Mouse (Mus musculus): Measurements from ENCODE around the gene Rnf150. TPM values are rescaled to one million over a fixed set of nuclear protein-coding genes. Genes with fewer than 3 reads are reported as not detected.

The Rnf150 gene
- total RNA-seq, 1 experiment, result 0.09 TPM

DNA sequence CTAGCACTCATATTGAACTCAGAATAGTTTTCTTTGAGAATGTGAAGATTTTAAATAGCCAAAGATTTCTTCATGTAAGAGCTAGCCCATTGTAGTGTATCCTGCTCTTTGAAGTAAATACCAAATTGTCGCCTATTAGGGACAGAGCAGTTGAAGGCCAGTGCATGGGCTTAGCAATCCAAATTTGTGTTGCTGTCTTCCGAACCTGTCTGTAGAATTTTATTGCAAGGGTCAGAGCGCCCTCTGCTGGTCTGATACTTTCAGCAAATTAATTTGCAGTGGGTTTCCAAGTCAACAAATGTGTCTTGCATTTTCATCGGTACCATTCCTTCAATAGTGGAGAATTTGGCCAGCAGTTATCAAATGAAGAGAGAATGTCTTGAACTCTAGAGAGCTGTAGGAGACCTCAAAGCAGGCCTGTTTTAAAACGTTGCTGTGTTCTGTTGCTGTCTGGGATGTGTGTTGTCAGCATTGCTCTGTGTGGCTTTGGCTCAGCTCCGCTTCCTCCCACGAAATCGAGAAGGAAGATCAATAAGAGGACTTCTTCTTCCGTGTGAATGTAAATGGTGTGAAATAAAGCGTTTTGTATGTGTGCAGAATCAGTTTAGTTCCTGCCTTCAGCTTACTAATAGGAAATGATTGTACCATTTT, 226.3 kb downstream of the Rnf150 start:
- H3K4me1 ChIP-seq (ENCODE audit: control insufficient read depth in 2 of 2, insufficient read depth in 2 of 2, low read length in 2 of 2, poor library complexity in 1 of 2), result no peaks in the 10 kb centered on the region
- no peaks in the 10 kb centered on the region for H3K9me3 ChIP-seq (ENCODE audit: control insufficient read depth, insufficient read depth, low read depth, low read length)
- no peak overlapping the region for H3K27ac ChIP-seq (ENCODE audit: insufficient read depth, low read depth, low read length, poor library complexity, severe bottlenecking)
- no peaks in the 10 kb centered on the region for H3K36me3 ChIP-seq (ENCODE audit: control insufficient read depth, insufficient read depth, low read length, poor library complexity, severe bottlenecking)
- H3K9ac ChIP-seq (ENCODE audit: insufficient read depth, low read depth, low read length, poor library complexity, severe bottlenecking), result no peak overlapping the region
- TF ChIP-seq ZC3H11A (IDR thresholded peaks at IDR 0.05; ENCODE audit: borderline replicate concordance, low read depth, low read length) (peak; percentile 95), HCFC1 (IDR thresholded peaks at IDR 0.05; ENCODE audit: borderline replicate concordance, insufficient read depth, low read length) (no peak)
- peak; percentile 71 for DNase-seq (ENCODE audit: low read depth, low spot score)
- H3K4me3 ChIP-seq (ENCODE audit: insufficient read depth in 1 of 2, low read depth in 1 of 2, low read length in 2 of 2, poor library complexity in 1 of 2, severe bottlenecking in 1 of 2), result no peak overlapping the region
- in situ Hi-C loops (cut with MboI; ENCODE audit: low sequenced_read_pairs in 2 of 2, unreplicated experiment in 2 of 2), result loop anchor here (5.0 to 25.0 kb wide), 4 partner anchors 225 to 752 kb away; partner anchors contain the start of gene Rnf150 (in 2 of the 2)

DNA sequence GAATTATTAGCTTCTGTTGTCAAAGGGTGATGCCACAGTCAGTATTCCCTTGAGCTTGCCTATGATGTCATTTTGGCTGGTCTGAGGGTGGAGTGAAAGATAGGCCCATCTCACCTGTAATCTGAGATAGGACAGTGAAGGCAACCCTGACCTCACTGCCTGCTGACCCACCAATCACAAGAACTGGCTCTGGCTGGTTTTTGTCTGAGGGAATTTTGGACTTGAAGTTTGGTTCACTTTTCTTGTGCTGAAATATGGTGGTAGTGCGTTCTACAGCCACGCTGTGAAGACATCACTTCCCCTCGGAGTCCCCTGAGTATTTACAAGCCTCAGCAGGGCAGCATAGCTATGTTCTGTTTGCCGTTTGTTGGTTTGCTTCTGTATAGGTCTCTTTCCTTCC, 227.3 kb downstream of the Rnf150 start:
- no peak for DNase-seq (ENCODE audit: low read depth, low spot score)
- TF ChIP-seq ZC3H11A (IDR thresholded peaks at IDR 0.05; ENCODE audit: borderline replicate concordance, low read depth, low read length), result no peak
- no peak for TF ChIP-seq HCFC1 (IDR thresholded peaks at IDR 0.05; ENCODE audit: borderline replicate concordance, insufficient read depth, low read length)
- H3K9me3 ChIP-seq (ENCODE audit: control insufficient read depth, insufficient read depth, low read depth, low read length), result no peaks in the 10 kb centered on the region
- H3K27ac ChIP-seq (ENCODE audit: insufficient read depth, low read depth, low read length, poor library complexity, severe bottlenecking), result no peak overlapping the region
- H3K4me3 ChIP-seq (ENCODE audit: insufficient read depth in 1 of 2, low read depth in 1 of 2, low read length in 2 of 2, poor library complexity in 1 of 2, severe bottlenecking in 1 of 2), result no peak overlapping the region
- H3K36me3 ChIP-seq (ENCODE audit: control insufficient read depth, insufficient read depth, low read length, poor library complexity, severe bottlenecking), result no peaks in the 10 kb centered on the region
- H3K4me1 ChIP-seq (ENCODE audit: control insufficient read depth in 2 of 2, insufficient read depth in 2 of 2, low read length in 2 of 2, poor library complexity in 1 of 2), result no peaks in the 10 kb centered on the region
- H3K9ac ChIP-seq (ENCODE audit: insufficient read depth, low read depth, low read length, poor library complexity, severe bottlenecking), result no peak overlapping the region
- in situ Hi-C loops (cut with MboI; ENCODE audit: low sequenced_read_pairs in 2 of 2, unreplicated experiment in 2 of 2), result loop anchor here (10.0 to 25.0 kb wide), 3 partner anchors 254 to 753 kb away; partner anchors contain the start of gene Mgat4d (in 1 of the 2)

DNA sequence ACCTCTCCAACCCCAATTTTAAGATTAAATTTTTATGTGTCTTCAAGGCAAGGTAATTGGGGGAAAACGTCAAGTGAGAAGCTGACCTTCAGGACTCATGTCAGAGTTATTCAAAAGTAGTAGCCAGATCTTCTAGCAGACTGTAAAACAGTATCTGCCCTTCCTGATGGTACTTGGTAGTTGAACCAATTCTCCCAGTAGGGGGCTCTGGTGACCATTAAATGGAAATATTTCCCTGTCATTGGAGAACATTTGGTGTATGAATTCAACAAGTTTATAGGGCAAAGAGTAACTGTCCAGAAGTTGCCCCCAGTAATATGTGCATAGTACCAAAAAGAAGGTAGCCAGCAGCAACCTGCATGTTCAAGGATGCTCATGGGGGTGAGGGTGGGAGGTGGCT, 236.9 kb downstream of the Rnf150 start:
- Histone ChIP-seq H3K9ac (ENCODE audit: insufficient read depth, low read depth, low read length, poor library complexity, severe bottlenecking) (no peak overlapping the region), H3K36me3 (ENCODE audit: control insufficient read depth, insufficient read depth, low read length, poor library complexity, severe bottlenecking) (no peaks in the 10 kb centered on the region), H3K4me3 (ENCODE audit: insufficient read depth in 1 of 2, low read depth in 1 of 2, low read length in 2 of 2, poor library complexity in 1 of 2, severe bottlenecking in 1 of 2) (no peak overlapping the region), H3K9me3 (ENCODE audit: control insufficient read depth, insufficient read depth, low read depth, low read length) (no peaks in the 10 kb centered on the region), H3K4me1 (ENCODE audit: control insufficient read depth in 2 of 2, insufficient read depth in 2 of 2, low read length in 2 of 2, poor library complexity in 1 of 2) (no peaks in the 10 kb centered on the region), H3K27ac (ENCODE audit: insufficient read depth, low read depth, low read length, poor library complexity, severe bottlenecking) (no peak overlapping the region)
- in situ Hi-C loops (cut with MboI; ENCODE audit: low sequenced_read_pairs in 2 of 2, unreplicated experiment in 2 of 2), result no loop called here
- DNase-seq (ENCODE audit: low read depth, low spot score), result no peak
- no peak for TF ChIP-seq MAFK (IDR thresholded peaks at IDR 0.05; ENCODE audit: insufficient read depth, low read depth, low read length)
- peak; percentile 46; the same call in 1 of the 2 replicates for TF ChIP-seq ZC3H11A (IDR thresholded peaks at IDR 0.05; ENCODE audit: borderline replicate concordance, low read depth, low read length)

DNA sequence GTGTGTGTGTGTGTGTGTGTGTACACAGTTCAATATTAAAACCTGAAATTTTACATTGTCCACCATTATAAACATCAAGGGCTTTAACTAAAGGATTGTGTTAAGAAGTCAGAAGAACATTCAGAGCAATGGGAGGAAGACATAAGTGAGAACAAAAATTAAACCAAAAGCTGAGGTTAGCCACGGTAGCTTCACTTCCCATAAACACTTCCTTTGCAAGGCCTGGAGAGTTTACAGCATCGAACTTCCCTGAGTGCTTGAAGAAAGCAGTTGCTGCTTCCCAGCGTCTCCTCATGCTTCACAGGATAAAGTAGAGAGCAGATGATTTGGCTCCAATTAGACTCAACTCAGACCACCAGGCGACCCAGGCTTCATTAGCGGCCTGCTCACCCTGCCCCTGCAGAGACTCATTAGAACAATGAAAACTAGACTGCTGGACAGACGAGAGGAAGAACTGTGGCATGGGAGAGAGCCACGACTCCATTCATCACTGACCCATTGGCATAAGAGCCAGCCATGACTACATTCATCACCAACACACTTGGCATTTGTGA, 239.9 kb downstream of the Rnf150 start:
- Histone ChIP-seq H3K4me3 (ENCODE audit: insufficient read depth in 1 of 2, low read depth in 1 of 2, low read length in 2 of 2, poor library complexity in 1 of 2, severe bottlenecking in 1 of 2) (no peak overlapping the region), H3K36me3 (ENCODE audit: control insufficient read depth, insufficient read depth, low read length, poor library complexity, severe bottlenecking) (no peaks in the 10 kb centered on the region), H3K9ac (ENCODE audit: insufficient read depth, low read depth, low read length, poor library complexity, severe bottlenecking) (no peak overlapping the region), H3K27ac (ENCODE audit: insufficient read depth, low read depth, low read length, poor library complexity, severe bottlenecking) (no peak overlapping the region), H3K9me3 (ENCODE audit: control insufficient read depth, insufficient read depth, low read depth, low read length) (no peaks in the 10 kb centered on the region), H3K4me1 (ENCODE audit: control insufficient read depth in 2 of 2, insufficient read depth in 2 of 2, low read length in 2 of 2, poor library complexity in 1 of 2) (no peaks in the 10 kb centered on the region)
- TF ChIP-seq CHD2 (IDR thresholded peaks at IDR 0.05; ENCODE audit: low read depth, low read length) (no peak), ZNF384 (IDR thresholded peaks at IDR 0.05; ENCODE audit: low read depth, low read length) (no peak), HCFC1 (IDR thresholded peaks at IDR 0.05; ENCODE audit: borderline replicate concordance, insufficient read depth, low read length) (no peak), MAFK (IDR thresholded peaks at IDR 0.05; ENCODE audit: insufficient read depth, low read depth, low read length) (no peak), ZC3H11A (IDR thresholded peaks at IDR 0.05; ENCODE audit: borderline replicate concordance, low read depth, low read length) (no peak)
- DNase-seq (ENCODE audit: low read depth, low spot score), result no peak
- in situ Hi-C loops (cut with MboI; ENCODE audit: low sequenced_read_pairs in 2 of 2, unreplicated experiment in 2 of 2), result no loop called here

DNA sequence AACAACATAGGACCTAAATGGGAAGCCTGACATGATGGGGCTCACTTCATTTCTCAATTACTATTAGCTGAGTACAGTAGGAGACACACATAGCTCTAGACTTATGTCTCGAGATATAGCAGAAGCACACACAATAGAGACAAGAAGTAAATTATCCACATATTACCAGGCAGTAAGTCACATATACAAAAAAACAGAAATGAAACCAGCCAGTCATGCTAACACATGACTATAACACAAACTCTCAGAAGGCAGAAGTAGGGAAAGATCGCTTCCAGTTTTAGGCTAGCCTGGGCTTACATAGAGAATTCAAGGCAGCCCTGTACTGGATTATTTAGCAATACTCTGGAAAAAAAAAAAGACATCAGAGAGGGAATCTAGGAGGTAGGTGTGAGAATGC, 240.8 kb downstream of the Rnf150 start:
- in situ Hi-C loops (cut with MboI; ENCODE audit: low sequenced_read_pairs in 2 of 2, unreplicated experiment in 2 of 2), result no loop called here
- Histone ChIP-seq H3K36me3 (ENCODE audit: control insufficient read depth, insufficient read depth, low read length, poor library complexity, severe bottlenecking) (no peaks in the 10 kb centered on the region), H3K4me3 (ENCODE audit: insufficient read depth in 1 of 2, low read depth in 1 of 2, low read length in 2 of 2, poor library complexity in 1 of 2, severe bottlenecking in 1 of 2) (no peak overlapping the region), H3K9me3 (ENCODE audit: control insufficient read depth, insufficient read depth, low read depth, low read length) (no peaks in the 10 kb centered on the region), H3K4me1 (ENCODE audit: control insufficient read depth in 2 of 2, insufficient read depth in 2 of 2, low read length in 2 of 2, poor library complexity in 1 of 2) (no peaks in the 10 kb centered on the region), H3K9ac (ENCODE audit: insufficient read depth, low read depth, low read length, poor library complexity, severe bottlenecking) (no peak overlapping the region), H3K27ac (ENCODE audit: insufficient read depth, low read depth, low read length, poor library complexity, severe bottlenecking) (no peak overlapping the region)
- no peak for DNase-seq (ENCODE audit: low read depth, low spot score)
- TF ChIP-seq HCFC1 (IDR thresholded peaks at IDR 0.05; ENCODE audit: borderline replicate concordance, insufficient read depth, low read length), result no peak
- no peak for TF ChIP-seq CHD2 (IDR thresholded peaks at IDR 0.05; ENCODE audit: low read depth, low read length)
- TF ChIP-seq MAFK (IDR thresholded peaks at IDR 0.05; ENCODE audit: insufficient read depth, low read depth, low read length), result no peak
- no peak for TF ChIP-seq ZC3H11A (IDR thresholded peaks at IDR 0.05; ENCODE audit: borderline replicate concordance, low read depth, low read length)
- TF ChIP-seq ZNF384 (IDR thresholded peaks at IDR 0.05; ENCODE audit: low read depth, low read length), result no peak
